Mouse (Mus musculus) olfactory bulb, adult 2 months (tissue): ENCODE measurements around the gene Aacs.
A peak's percentile ranks its signal among the peaks of the same experiment; 100 is the strongest.

Experiments
- CTCF ChIP-seq: fragments of 200-500 bp; IDR thresholded peaks from 2 replicates; pipeline ENCODE4 v1.5.1; 2012; ENCODE audit warnings: low read depth, mild to moderate bottlenecking, low read length, moderate library complexity; ENCODE audit not compliant: insufficient read depth
- POLR2A ChIP-seq: fragments of 200-500 bp; IDR thresholded peaks from 2 replicates; pipeline ENCODE4 v1.6.1; 2012; ENCODE audit warnings: mild to moderate bottlenecking, low read depth, low read length, moderate library complexity; ENCODE audit not compliant: insufficient read depth

- 0 out of 2 replicates have a peak, but pooled peaks have one; percentile 9 for TF ChIP-seq CTCF
- TF ChIP-seq POLR2A: no peak
Observed at GRCm38 (mm10) chr5:125461868-125462445, 13.7 kb upstream of the Aacs start.
